Mouse (Mus musculus) lung, postnatal 14 days (tissue): ENCODE data around the gene Itpa.

Source experiments
- DNase-seq: peaks from one replicate; pipeline ENCODE4 v3.0.0; 2021

Gene Itpa

GRCm38 (mm10) chr2:130656536-130656935, 10.9 kb upstream of the Itpa start:
- DNase-seq: no peak

GRCm38 (mm10) chr2:130657541-130657940, 9.9 kb upstream of the Itpa start:
- no peak for DNase-seq

- no peak for DNase-seq
These were observed 8.9 kb upstream of the Itpa start for GRCm38 (mm10) chr2:130658530-130658929.

DNA sequence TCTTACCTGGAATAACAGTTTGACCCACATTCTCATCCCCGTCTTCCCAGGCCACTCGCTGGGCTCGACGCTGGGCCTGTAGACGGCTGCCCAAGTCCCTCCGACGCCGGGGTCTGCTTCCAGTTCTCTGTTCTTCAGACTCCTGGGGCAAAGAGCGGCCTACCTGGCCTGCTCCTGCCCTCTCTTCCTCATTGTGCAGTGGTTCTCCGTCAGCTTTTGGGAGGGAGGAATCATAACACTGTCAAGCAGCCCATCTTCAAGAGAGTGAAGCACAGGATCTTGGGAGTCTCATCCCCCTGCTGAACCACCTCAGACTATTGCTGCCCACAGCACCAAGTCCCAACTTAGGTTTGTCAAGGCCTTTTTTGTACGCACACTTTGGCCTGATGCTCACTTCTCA, 4.1 kb upstream of the Itpa start:
- no peak for DNase-seq

- DNase-seq: peak; percentile 92
These were observed 3.2 kb upstream of the Itpa start, which contains the start of gene Ddrgk1 for GRCm38 (mm10) chr2:130664102-130664701. TSS of gene Ddrgk1 (minus strand) at chr2:130664659.

GRCm38 (mm10) chr2:130677211-130677610, 9.8 kb downstream of the Itpa start:
- no peak for DNase-seq

DNA sequence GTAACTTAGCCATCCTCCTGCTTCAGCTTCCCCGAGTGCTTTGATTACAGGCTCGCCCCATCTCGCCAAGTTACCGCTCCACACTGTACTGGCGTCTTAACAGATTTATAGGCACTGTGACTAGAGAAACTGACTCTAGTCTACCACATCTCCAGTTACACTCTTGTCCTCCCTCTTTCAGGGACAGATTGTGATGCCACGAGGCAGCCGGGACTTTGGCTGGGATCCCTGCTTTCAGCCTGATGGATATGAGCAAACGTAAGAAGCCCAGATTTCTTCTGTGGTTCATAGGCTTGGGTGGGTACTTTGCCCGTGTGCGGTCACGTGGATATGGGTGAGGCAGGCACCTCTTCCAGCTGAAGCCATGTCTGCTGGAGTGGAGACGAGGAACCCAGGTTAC, 11.7 kb downstream of the Itpa start:
- DNase-seq: no peak

- no peak for DNase-seq
These were observed 12.5 kb downstream of the Itpa start for GRCm38 (mm10) chr2:130679899-130680298.

GRCm38 (mm10) chr2:130681531-130681930, 14.1 kb downstream of the Itpa start:
- DNase-seq: no peak

- DNase-seq: no peak
These were observed 18.0 kb downstream of the Itpa start for GRCm38 (mm10) chr2:130685426-130685825.

GRCm38 (mm10) chr2:130689011-130689410, 21.6 kb downstream of the Itpa start:
- no peak for DNase-seq

DNA sequence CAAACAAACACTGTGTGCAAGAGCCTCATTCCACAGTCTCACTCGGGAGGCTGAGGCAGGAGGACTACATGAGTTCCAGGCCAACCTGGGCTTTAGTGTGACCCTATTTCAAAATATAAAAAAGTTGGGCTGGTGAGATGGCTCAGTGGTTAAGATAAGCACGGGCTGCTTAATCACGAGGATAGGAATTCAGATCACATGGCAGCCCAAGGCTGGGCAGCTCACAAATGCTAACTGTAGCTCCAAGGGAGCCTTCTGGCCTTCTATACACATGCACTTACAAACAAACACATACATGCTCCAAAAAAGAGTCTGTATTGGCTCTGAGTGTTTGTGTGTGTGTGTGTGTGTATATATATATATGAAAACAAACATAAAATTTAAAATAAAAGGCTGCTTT, 26.2 kb downstream of the Itpa start:
- DNase-seq: no peak

DNA sequence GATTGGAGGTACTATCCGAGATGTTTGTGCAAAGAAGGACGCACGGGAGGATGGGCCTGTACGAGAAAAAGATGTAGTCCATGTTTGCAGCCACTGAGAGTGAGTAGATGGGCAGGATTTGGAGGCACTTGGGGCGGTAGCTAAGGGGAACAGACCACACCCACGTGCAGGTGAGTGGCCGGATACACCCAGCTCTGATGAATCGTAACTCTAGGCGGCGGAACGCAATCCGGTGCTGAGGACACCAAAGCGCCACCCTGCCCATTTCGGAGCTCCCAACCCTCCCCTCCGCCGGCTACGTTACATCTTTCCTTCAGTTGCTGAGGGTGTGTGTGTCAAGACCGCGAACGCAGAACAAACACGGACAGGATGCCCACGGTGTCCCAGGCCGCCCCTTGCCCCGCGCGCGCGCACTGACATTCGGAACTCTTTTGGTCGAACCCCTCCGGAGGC, 29.3 kb downstream of the Itpa start:
- DNase-seq: peak; percentile 9

DNA sequence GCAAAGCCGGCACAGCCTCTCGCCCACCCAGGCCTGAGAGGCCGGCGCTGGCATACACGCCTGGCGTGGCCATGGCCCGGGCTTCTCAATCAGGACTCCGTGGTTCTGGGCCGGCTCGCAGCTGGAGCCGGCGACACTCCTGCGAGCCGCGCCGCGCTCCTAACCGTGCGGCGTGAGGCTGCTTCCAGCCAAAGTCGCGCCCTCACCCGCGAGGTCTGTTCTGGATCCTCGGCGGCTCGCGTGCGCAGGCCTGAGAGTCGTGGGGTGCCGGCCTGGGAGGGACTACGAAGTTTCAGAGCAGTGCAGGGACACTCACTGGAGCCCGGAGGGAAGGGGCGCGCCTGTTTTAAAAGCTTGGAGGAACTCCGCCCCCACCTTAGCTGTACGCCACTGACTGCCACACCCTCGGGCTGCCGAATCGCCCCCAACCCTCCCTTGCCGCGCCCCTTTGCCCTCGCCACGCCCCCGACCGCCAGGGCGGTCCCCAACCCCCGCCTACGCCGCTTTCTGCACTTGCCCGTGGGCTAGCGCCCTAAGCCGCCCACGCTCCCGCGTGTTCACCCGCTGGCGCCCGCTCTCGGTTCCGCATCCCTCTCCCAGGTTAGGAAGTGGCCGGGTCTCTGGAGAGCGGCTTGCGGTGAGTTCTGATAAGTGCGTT, 29.9 kb downstream of the Itpa start, which contains the start of gene Slc4a11:
Gene Slc4a11 (minus strand): TSS at position 367 of the 658 bp plus-strand sequence.
- DNase-seq: peak; percentile 70

DNA sequence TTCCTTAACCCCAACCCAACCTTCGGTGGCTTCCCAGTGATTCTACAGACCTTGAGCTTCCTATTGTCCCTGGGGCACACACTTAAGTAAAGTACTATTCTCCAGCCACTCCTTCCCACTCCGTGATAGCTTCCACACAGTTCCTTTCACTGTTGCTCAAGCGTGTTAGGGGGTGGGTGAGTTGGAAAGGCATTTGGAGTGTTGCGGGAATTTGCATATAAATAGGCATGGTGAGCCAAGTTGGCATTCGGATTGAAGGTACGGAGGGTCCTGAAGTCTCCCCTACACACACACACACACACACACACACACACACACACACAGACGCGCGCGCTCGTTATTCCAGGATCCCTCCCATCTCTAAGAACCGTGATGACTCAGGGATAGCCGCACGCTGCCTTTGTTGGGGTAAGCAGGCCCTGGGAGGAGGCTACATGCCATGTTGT, 30.4 kb downstream of the Itpa start:
- DNase-seq: no peak

- no peak for DNase-seq
These were observed 36.9 kb downstream of the Itpa start for GRCm38 (mm10) chr2:130704040-130705001.

DNA sequence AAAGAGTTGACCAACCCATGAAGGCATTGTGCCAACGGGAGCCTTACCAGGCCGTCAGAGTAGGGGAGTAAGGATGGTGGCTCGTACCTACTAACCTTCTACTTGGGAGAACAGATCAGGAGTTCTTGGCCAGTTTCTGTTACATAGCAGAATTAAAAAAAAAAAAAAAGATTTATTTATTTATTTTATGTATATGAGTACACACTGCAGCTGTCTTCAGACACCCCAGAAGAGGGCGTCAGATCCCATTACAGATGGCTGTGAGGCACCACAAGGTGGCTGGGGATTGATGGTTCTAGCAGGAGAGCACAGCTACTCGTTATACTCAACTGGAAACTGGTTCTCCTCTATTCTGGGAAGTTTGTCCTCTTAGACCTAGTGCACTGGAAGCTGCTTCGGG, 37.8 kb downstream of the Itpa start:
- no peak for DNase-seq

DNA sequence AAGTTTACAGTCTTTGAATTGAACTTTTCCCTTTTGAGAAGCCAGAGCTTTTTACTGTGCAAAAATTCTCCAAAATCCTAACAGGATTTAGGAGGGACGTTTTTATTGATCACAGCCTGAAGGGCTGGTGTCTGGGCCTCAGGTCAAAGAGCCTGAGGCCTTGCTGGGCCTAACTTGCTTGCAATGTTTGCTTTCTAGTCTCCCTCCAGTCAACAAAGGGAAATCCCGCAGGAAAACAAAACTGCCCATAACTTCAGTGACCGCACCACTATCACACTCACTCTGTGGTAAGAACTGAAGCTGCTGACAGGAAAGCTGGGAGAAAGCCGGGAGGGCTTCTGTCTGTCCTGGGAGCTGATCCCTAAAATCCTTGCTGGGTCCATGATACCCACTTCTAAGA, 39.2 kb downstream of the Itpa start:
- no peak for DNase-seq

DNA sequence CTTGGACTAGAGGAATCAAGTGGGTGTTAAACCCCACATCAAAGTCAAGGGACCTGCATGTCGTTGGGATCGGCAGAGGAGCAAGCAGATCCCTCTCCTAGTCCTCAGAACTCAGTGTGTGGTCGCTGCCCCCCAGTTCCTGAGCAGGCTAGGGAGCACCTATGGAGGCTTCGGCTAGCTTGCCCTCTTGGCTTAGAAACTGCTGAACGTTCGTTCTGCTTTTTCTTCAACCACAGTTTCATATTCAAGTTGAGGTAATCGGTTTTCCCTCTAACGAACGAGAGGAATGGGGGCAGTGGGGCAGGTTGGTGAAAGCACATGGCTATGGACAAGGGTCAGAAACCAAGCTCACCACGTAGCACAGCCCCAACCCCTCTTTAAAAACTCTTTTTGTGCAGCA, 39.6 kb downstream of the Itpa start:
- no peak for DNase-seq

DNA sequence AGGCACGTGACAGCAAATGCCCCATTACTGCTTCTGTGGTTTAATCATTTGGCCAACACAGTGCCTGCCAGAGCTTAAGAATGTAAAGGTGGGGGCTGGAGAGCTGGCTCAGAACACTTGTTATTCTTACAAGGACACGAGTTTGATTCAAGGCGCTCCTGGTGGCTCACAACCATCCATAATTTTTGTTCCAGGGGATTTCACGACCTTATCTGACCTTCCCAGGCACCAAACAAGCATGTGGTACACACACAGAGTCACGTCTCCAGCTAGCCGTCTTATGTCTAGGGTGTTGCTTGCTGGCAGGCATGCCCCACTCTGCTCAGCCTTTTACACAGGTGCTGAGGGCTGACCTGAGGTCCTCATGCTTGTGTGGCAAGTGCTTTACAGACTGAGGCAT, 50.5 kb downstream of the Itpa start:
- no peak for DNase-seq

GRCm38 (mm10) chr2:130724369-130724768, 57.0 kb downstream of the Itpa start:
- no peak for DNase-seq

DNA sequence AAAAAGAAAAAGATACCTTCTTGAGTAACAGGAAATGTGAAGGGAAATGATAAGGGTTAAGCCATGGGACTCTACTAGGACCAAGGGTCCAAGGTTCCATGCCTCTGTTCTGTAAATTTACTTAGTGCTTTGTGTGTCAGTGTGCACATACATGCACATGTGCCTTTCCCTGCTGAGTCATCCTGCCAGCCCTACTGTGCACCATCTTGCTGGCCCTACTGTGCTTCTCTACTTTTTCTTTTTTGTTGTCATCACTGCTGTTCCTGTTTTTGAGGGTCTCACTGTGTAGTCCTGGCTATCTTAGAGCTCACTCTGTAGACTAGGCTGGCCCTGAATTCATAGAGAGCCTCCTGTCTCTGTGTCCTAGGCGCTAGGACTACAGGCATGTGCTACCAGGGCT, 60.3 kb downstream of the Itpa start:
- DNase-seq: no peak

DNA sequence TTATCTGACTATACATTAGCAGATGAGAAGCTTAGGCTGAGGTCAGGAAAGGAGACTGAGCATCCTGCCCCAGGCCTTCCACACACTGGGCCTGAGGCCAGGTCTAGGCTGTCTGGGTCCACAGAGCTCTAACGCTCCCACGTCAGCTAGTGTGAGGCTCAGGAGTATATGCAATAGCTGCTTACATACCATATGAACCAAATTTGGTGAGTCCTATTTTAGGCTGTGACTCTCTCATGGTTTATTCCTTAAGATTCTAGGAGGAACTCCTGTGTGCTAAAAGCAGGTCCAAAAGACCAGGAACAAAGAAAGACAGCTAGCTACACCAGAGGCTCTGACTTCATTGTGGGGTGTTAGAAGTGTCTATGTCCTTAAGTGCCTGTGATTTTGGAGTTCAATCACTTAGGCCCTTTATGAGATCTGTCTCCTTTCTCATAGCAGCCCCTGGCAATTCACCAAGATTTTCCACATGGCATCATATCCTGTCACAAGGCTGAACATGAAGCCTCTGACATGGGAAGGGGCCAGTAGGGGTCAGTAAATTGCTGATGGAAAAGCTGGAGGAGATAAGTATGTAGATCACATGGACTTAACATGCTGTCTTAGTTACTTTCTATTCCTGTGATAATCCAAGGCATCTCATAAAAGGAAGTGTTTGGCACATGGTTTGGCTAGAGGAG, 61.6 kb downstream of the Itpa start:
- no peak for DNase-seq
